Mouse (Mus musculus) bone marrow macrophage, adult 2 months (primary cell): ENCODE measurements at regions not wholly inside any gene's neighbourhood (a gene's known extent, or its start where the extent isn't known, plus 50 kb on each side); places are given as distances from the start of the nearest gene placed in this dataset.

Source experiments
- CTCF ChIP-seq: IDR thresholded peaks from 2 replicates; pipeline ENCODE4 v1.5.1; 2012; ENCODE audit warnings: low read depth, mild to moderate bottlenecking, low read length, moderate library complexity
- POLR2A ChIP-seq: IDR thresholded peaks from 2 replicates; pipeline ENCODE4 v1.6.1; 2012; ENCODE audit warnings: mild to moderate bottlenecking, low read depth, low read length, borderline replicate concordance

DNA sequence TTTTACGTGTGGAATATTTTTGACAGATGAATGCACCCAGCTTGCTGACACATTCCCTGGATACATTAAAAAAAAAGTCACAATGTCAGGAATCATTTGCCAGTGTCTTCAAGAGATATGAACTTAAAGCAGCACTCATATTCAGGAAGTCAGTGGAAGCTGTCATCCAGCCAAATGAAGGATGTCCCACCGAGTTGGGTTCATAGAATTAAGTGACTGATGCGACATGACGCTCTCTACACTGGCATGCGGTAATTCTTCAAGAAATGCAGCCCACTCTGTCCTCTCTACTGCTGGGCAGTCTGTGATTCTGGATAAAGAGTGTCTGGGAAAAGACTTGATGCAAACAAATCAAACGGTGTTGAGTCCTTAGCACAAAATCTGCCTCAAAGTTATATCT lies 463.9 kb downstream of the 1700129C05Rik start:
- TF ChIP-seq POLR2A (no peak), CTCF (no peak)
